Mouse (Mus musculus): ENCODE measurements around the gene 5330417C22Rik. TPM values are rescaled to one million over a fixed set of nuclear protein-coding genes. Genes with fewer than 3 reads are reported as not detected.
"Not testable (repeated sequence)": the region's sequence is repeated elsewhere in the genome, so short reads cannot be mapped to it uniquely, and the experiment has no call there.

5330417C22Rik gene
- total RNA-seq (2021), result 10 to 100 TPM; 26.1 to 29.7 TPM

GRCm38 (mm10) chr3:108536517-108537260 lies at the start of gene 5330417C22Rik:
5330417C22Rik (minus strand) TSS chr3:108536536.
- DNase-seq, result peak; percentile 83 to 87

- DNase-seq, result no peak
Measured at GRCm38 (mm10) chr3:108584580-108584979, 48.2 kb upstream of the 5330417C22Rik start.

GRCm38 (mm10) chr3:108574018-108574417 lies 37.7 kb upstream of the 5330417C22Rik start:
- DNase-seq, result no peak

- DNase-seq, result no peak
Measured at GRCm38 (mm10) chr3:108572309-108573010, 36.1 kb upstream of the 5330417C22Rik start.

GRCm38 (mm10) chr3:108571443-108572294 lies 35.3 kb upstream of the 5330417C22Rik start, which contains the start of gene Taf13:
Taf13 (plus strand) TSS chr3:108571698.
- peak; percentile 96 to 97 for DNase-seq

GRCm38 (mm10) chr3:108570813-108571212 lies 34.5 kb upstream of the 5330417C22Rik start:
- no peak for DNase-seq

GRCm38 (mm10) chr3:108569636-108570035 lies 33.3 kb upstream of the 5330417C22Rik start:
- DNase-seq, result not testable (repeated sequence)

- DNase-seq, result peak in 1 of 2 experiments; percentile 43
Measured at GRCm38 (mm10) chr3:108567990-108568877, 31.9 kb upstream of the 5330417C22Rik start.

GRCm38 (mm10) chr3:108563309-108563708 lies 27.0 kb upstream of the 5330417C22Rik start:
- peak; percentile 62 to 70 for DNase-seq

GRCm38 (mm10) chr3:108562777-108563271 lies 26.5 kb upstream of the 5330417C22Rik start:
- peak in 1 of 2 experiments; percentile 7 for DNase-seq

- peak; percentile 97 to 98 for DNase-seq
Measured at GRCm38 (mm10) chr3:108562133-108562730, 25.9 kb upstream of the 5330417C22Rik start, which contains the start of gene Tmem167b. Tmem167b (minus strand) TSS chr3:108562466.

GRCm38 (mm10) chr3:108557888-108558287 lies 21.6 kb upstream of the 5330417C22Rik start:
- no peak for DNase-seq

- peak; percentile 89 to 92 for DNase-seq
Measured at GRCm38 (mm10) chr3:108554587-108555312, 18.4 kb upstream of the 5330417C22Rik start.

- DNase-seq, result no peak
Measured at GRCm38 (mm10) chr3:108554111-108554561, 17.8 kb upstream of the 5330417C22Rik start.

- DNase-seq, result no peak
Measured at GRCm38 (mm10) chr3:108542299-108542698, 6.0 kb upstream of the 5330417C22Rik start.

- DNase-seq, result peak; percentile 83
Measured at GRCm38 (mm10) chr3:108537303-108537702, 967 bp upstream of the 5330417C22Rik start.

- no peak for DNase-seq
Measured at GRCm38 (mm10) chr3:108535896-108536516, 330 bp downstream of the 5330417C22Rik start.

- DNase-seq, result no peak
Measured at GRCm38 (mm10) chr3:108533951-108534350, 2.4 kb downstream of the 5330417C22Rik start, which contains the start of gene 1700013F07Rik. 1700013F07Rik (plus strand) TSS chr3:108534150.
